ENCODE assay signal across 8 mouse cellular contexts in genomic region chr8:94812645-94813098, GRCm38 (mm10). TPM values are rescaled to one million over a fixed set of nuclear protein-coding genes. Genes with fewer than 3 reads are reported as not detected.
DNase-seq lines count a peak whose midpoint lies in the region; ATAC-seq lines count a peak whose summit lies in the region.

No protein-coding gene starts in this region.

- H3K27ac ChIP-seq in heart, embryonic 11.5 days (ENCODE audit: low read depth, low read length) = no peak overlapping the region
- no peak overlapping the region for H3K27ac ChIP-seq in kidney, embryonic 14.5 days (ENCODE audit: low read depth, low read length)
- H3K27ac ChIP-seq in limb, embryonic 13.5 days = no peak overlapping the region
- H3K27ac ChIP-seq in midbrain, embryonic 16.5 days (ENCODE audit: low read length) = peak overlapping the region; percentile 77

- DNase-seq in CD4-positive helper T cell, adult 2 months (ENCODE audit: low read depth, low spot score) = peak; percentile 83
- DNase-seq in brain, adult 2 months (ENCODE audit: low read depth, low spot score) = peak; percentile 90
- peak; percentile 68 to 84 for DNase-seq in spleen, postnatal 36 days (ENCODE audit: low spot score in 2 of 2)

- H3K4me2 ChIP-seq in heart, embryonic 11.5 days = peak overlapping the region; percentile 33; the same call in 1 of the 2 replicates
- H3K4me2 ChIP-seq in kidney, embryonic 14.5 days (replicated peaks; ENCODE audit: low read depth, low read length) = no peak overlapping the region
- H3K4me2 ChIP-seq in limb, embryonic 13.5 days (replicated peaks) = peak overlapping the region; percentile 46
- H3K4me2 ChIP-seq in midbrain, embryonic 16.5 days (ENCODE audit: low read length) = peak overlapping the region; percentile 44

- WGBS in heart, embryonic 11.5 days (ENCODE audit: insufficient replicate concordance) = 31% methylated on average over 6 of the region's 6 CpGs
- 29% methylated on average over 6 of the region's 6 CpGs for WGBS in kidney, embryonic 14.5 days
- WGBS in limb, embryonic 13.5 days = 30% methylated on average over 6 of the region's 6 CpGs
- WGBS in midbrain, embryonic 16.5 days = 24% methylated on average over 6 of the region's 6 CpGs

- H3K4me3 ChIP-seq in heart, embryonic 11.5 days (ENCODE audit: low read depth, low read length) = no peak overlapping the region
- no peak overlapping the region for H3K4me3 ChIP-seq in kidney, embryonic 14.5 days (ENCODE audit: low read length)
- peak overlapping the region; percentile 19 for H3K4me3 ChIP-seq in limb, embryonic 13.5 days
- H3K4me3 ChIP-seq in midbrain, embryonic 16.5 days (ENCODE audit: low read depth, low read length) = peak overlapping the region; percentile 21

- H3K27me3 ChIP-seq in heart, embryonic 11.5 days (ENCODE audit: control insufficient read depth, insufficient read depth, low read length) = 0 out of 2 replicates have a peak, but pooled peaks cover 3% of the 10 kb centered on the region
- H3K27me3 ChIP-seq in kidney, embryonic 14.5 days (ENCODE audit: control insufficient read depth, insufficient read depth, low read length) = no peaks in the 10 kb centered on the region
- no peaks in the 10 kb centered on the region for H3K27me3 ChIP-seq in limb, embryonic 13.5 days
- H3K27me3 ChIP-seq in midbrain, embryonic 16.5 days (ENCODE audit: control insufficient read depth, insufficient read depth, low read depth, low read length) = no peaks in the 10 kb centered on the region

- ATAC-seq in erythroblast, adult 5-6 weeks (replicated peaks; ENCODE audit: low FRiP score, poor library complexity, severe bottlenecking) = peak; percentile 79
- peak; percentile 35; the same call in 1 of the 2 replicates for ATAC-seq in heart, embryonic 11.5 days (replicated peaks; ENCODE audit: insufficient number of reproducible peaks, low FRiP score, low TSS enrichment)
- peak; percentile 52 for ATAC-seq in kidney, embryonic 14.5 days (ENCODE audit: low FRiP score, low TSS enrichment)
- peak; percentile 70 for ATAC-seq in limb, embryonic 13.5 days (ENCODE audit: low FRiP score, low read depth)
- peak; percentile 87 for ATAC-seq in midbrain, embryonic 16.5 days

- H3K9ac ChIP-seq in heart, embryonic 11.5 days (ENCODE audit: low read depth, low read length) = no peak overlapping the region
- H3K9ac ChIP-seq in kidney, embryonic 14.5 days (ENCODE audit: low read depth, low read length) = no peak overlapping the region
- H3K9ac ChIP-seq in limb, embryonic 13.5 days = 0 out of 2 replicates have a peak overlapping the region, but pooled peaks have one; percentile 50
- peak overlapping the region; percentile 63 for H3K9ac ChIP-seq in midbrain, embryonic 16.5 days (ENCODE audit: low read depth, low read length)

- H3K9me3 ChIP-seq in heart, embryonic 11.5 days (replicated peaks; ENCODE audit: control insufficient read depth, low read length) = no peaks in the 10 kb centered on the region
- no peaks in the 10 kb centered on the region for H3K9me3 ChIP-seq in kidney, embryonic 14.5 days (ENCODE audit: control insufficient read depth, low read length)
- H3K9me3 ChIP-seq in limb, embryonic 13.5 days = no peaks in the 10 kb centered on the region
- no peaks in the 10 kb centered on the region for H3K9me3 ChIP-seq in midbrain, embryonic 16.5 days (replicated peaks; ENCODE audit: control insufficient read depth, low read length, poor library complexity, severe bottlenecking)

- peaks cover 3% of the 10 kb centered on the region; the same call in 1 of the 2 replicates for H3K4me1 ChIP-seq in heart, embryonic 11.5 days (ENCODE audit: control insufficient read depth, insufficient read depth, low read length)
- H3K4me1 ChIP-seq in kidney, embryonic 14.5 days (ENCODE audit: control insufficient read depth, insufficient read depth, low read length) = no peaks in the 10 kb centered on the region; the same call in 1 of the 2 replicates
- no peaks in the 10 kb centered on the region for H3K4me1 ChIP-seq in limb, embryonic 13.5 days
- peaks cover 8% of the 10 kb centered on the region for H3K4me1 ChIP-seq in midbrain, embryonic 16.5 days (ENCODE audit: control insufficient read depth, insufficient read depth, low read length)

- H3K36me3 ChIP-seq in heart, embryonic 11.5 days (ENCODE audit: control insufficient read depth, insufficient read depth, low read length) = no peaks in the 10 kb centered on the region
- no peaks in the 10 kb centered on the region for H3K36me3 ChIP-seq in kidney, embryonic 14.5 days (ENCODE audit: control insufficient read depth, insufficient read depth, low read length)
- no peaks in the 10 kb centered on the region for H3K36me3 ChIP-seq in limb, embryonic 13.5 days
- H3K36me3 ChIP-seq in midbrain, embryonic 16.5 days (ENCODE audit: control insufficient read depth, insufficient read depth, low read length) = no peaks in the 10 kb centered on the region

RNA-seq across cellular contexts. Expression of gene Ccl17, which starts 2.4 kb away (rescaled TPM):
- total RNA-seq in erythroblast, adult 5-6 weeks (2015; ENCODE audit: low replicate concordance) = not detected in 2 replicates
- total RNA-seq in erythroblast, adult 5-6 weeks (2017; ENCODE audit: low replicate concordance) = 0.77 TPM in 1 of 2 replicates, not detected in the other
- 0.69 TPM in 1 of 2 replicates, not detected in the other for polyA plus RNA-seq in heart, embryonic 11.5 days (2014; fragmentation: Nextera tagmentation; extraction: Ambion mirVana)
- not detected in 2 replicates for polyA plus RNA-seq in kidney, embryonic 14.5 days (2014; fragmentation: Nextera tagmentation; extraction: Ambion mirVana)
- polyA plus RNA-seq in limb, embryonic 13.5 days (2015; fragmentation: Nextera tagmentation; extraction: Ambion mirVana) = 0.42 TPM in 1 of 2 replicates, not detected in the other
- polyA plus RNA-seq in midbrain, embryonic 16.5 days (2015; fragmentation: Nextera tagmentation; extraction: Ambion mirVana) = 0.40 and 0.62 TPM in 2 replicates

RNA-seq across cellular contexts. Expression of gene Coq9, which starts 25.4 kb away (rescaled TPM):
- total RNA-seq in erythroblast, adult 5-6 weeks (2015; ENCODE audit: low replicate concordance) = 4.4 and 10.7 TPM in 2 replicates
- total RNA-seq in erythroblast, adult 5-6 weeks (2017; ENCODE audit: low replicate concordance) = 27.3 and 54.5 TPM in 2 replicates
- 125 and 126 TPM in 2 replicates for polyA plus RNA-seq in heart, embryonic 11.5 days (2014; fragmentation: Nextera tagmentation; extraction: Ambion mirVana)
- 59.8 and 71.9 TPM in 2 replicates for polyA plus RNA-seq in kidney, embryonic 14.5 days (2014; fragmentation: Nextera tagmentation; extraction: Ambion mirVana)
- 72.7 and 73.7 TPM in 2 replicates for polyA plus RNA-seq in limb, embryonic 13.5 days (2015; fragmentation: Nextera tagmentation; extraction: Ambion mirVana)
- 53.5 and 61.2 TPM in 2 replicates for polyA plus RNA-seq in midbrain, embryonic 16.5 days (2015; fragmentation: Nextera tagmentation; extraction: Ambion mirVana)

RNA-seq across cellular contexts. Expression of gene Ciapin1, which starts 25.5 kb away (rescaled TPM):
- total RNA-seq in erythroblast, adult 5-6 weeks (2015; ENCODE audit: low replicate concordance) = 16.7 and 30.3 TPM in 2 replicates
- 27.0 and 27.2 TPM in 2 replicates for total RNA-seq in erythroblast, adult 5-6 weeks (2017; ENCODE audit: low replicate concordance)
- 97.0 and 97.5 TPM in 2 replicates for polyA plus RNA-seq in heart, embryonic 11.5 days (2014; fragmentation: Nextera tagmentation; extraction: Ambion mirVana)
- polyA plus RNA-seq in kidney, embryonic 14.5 days (2014; fragmentation: Nextera tagmentation; extraction: Ambion mirVana) = 101 and 102 TPM in 2 replicates
- 127 and 133 TPM in 2 replicates for polyA plus RNA-seq in limb, embryonic 13.5 days (2015; fragmentation: Nextera tagmentation; extraction: Ambion mirVana)
- 188 and 194 TPM in 2 replicates for polyA plus RNA-seq in midbrain, embryonic 16.5 days (2015; fragmentation: Nextera tagmentation; extraction: Ambion mirVana)

RNA-seq across cellular contexts. Expression of gene Cx3cl1, which starts 40.9 kb away (rescaled TPM):
- total RNA-seq in erythroblast, adult 5-6 weeks (2015; ENCODE audit: low replicate concordance) = 0.63 TPM in 1 of 2 replicates, not detected in the other
- total RNA-seq in erythroblast, adult 5-6 weeks (2017; ENCODE audit: low replicate concordance) = 0.77 and 2.4 TPM in 2 replicates
- 8.8 and 11.2 TPM in 2 replicates for polyA plus RNA-seq in heart, embryonic 11.5 days (2014; fragmentation: Nextera tagmentation; extraction: Ambion mirVana)
- 4.2 and 7.4 TPM in 2 replicates for polyA plus RNA-seq in kidney, embryonic 14.5 days (2014; fragmentation: Nextera tagmentation; extraction: Ambion mirVana)
- polyA plus RNA-seq in limb, embryonic 13.5 days (2015; fragmentation: Nextera tagmentation; extraction: Ambion mirVana) = 6.3 and 6.8 TPM in 2 replicates
- polyA plus RNA-seq in midbrain, embryonic 16.5 days (2015; fragmentation: Nextera tagmentation; extraction: Ambion mirVana) = 38.4 and 55.8 TPM in 2 replicates

RNA-seq across cellular contexts. Expression of gene Polr2c, which starts 44.6 kb away (rescaled TPM):
- total RNA-seq in erythroblast, adult 5-6 weeks (2015; ENCODE audit: low replicate concordance) = 29.8 and 37.4 TPM in 2 replicates
- total RNA-seq in erythroblast, adult 5-6 weeks (2017; ENCODE audit: low replicate concordance) = 26.9 and 36.0 TPM in 2 replicates
- polyA plus RNA-seq in heart, embryonic 11.5 days (2014; fragmentation: Nextera tagmentation; extraction: Ambion mirVana) = 141 and 143 TPM in 2 replicates
- polyA plus RNA-seq in kidney, embryonic 14.5 days (2014; fragmentation: Nextera tagmentation; extraction: Ambion mirVana) = 183 and 185 TPM in 2 replicates
- polyA plus RNA-seq in limb, embryonic 13.5 days (2015; fragmentation: Nextera tagmentation; extraction: Ambion mirVana) = 145 and 149 TPM in 2 replicates
- 111 and 112 TPM in 2 replicates for polyA plus RNA-seq in midbrain, embryonic 16.5 days (2015; fragmentation: Nextera tagmentation; extraction: Ambion mirVana)

Comparison
In these comparisons a context has a peak if more than half of its experiments do, and no peak if none do; other contexts are left out.
1. ATAC-seq: peak in every context shown above with its lines; median percentile 87 in midbrain, embryonic 16.5 days; 79 in erythroblast, adult 5-6 weeks; 70 in limb, embryonic 13.5 days; 52 in kidney, embryonic 14.5 days; 35 in heart, embryonic 11.5 days.
2. H3K4me3 ChIP-seq: peak in limb, embryonic 13.5 days (single experiment) and midbrain, embryonic 16.5 days (single experiment); none in heart, embryonic 11.5 days (single experiment) and kidney, embryonic 14.5 days (single experiment).
3. H3K9ac ChIP-seq: peak in limb, embryonic 13.5 days (single experiment) and midbrain, embryonic 16.5 days (single experiment); none in heart, embryonic 11.5 days (single experiment) and kidney, embryonic 14.5 days (single experiment).
4. Peak in every context shown above with its lines, with median percentiles within 50 percentile points of each other: DNase-seq.